Comparison of ENCODE assay signal across 8 mouse cellular contexts in genomic region chr8:122343341-122343740, GRCm38 (mm10). TPM values are rescaled to one million over a fixed set of nuclear protein-coding genes. Genes with fewer than 3 reads are reported as not detected.
DNase-seq lines count a peak whose midpoint lies in the region; ATAC-seq and TF ChIP-seq lines count a peak whose summit lies in the region.

No protein-coding gene starts in this region.

- H3K79me2 ChIP-seq in CH12.LX (replicated peaks; ENCODE audit: control insufficient read depth, extremely low read depth, insufficient read depth, poor library complexity, severe bottlenecking) = no peaks in the 10 kb centered on the region

- TF ChIP-seq RAD21 in CH12.LX (IDR thresholded peaks at IDR 0.05; ENCODE audit: low read depth, low read length) = no peak

- no peak overlapping the region for H3K9ac ChIP-seq in CH12.LX (ENCODE audit: insufficient read depth, low read depth)
- 0 out of 2 replicates have a peak overlapping the region, but pooled peaks have one; percentile 14 for H3K9ac ChIP-seq in forebrain, embryonic 15.5 days (replicated peaks)
- peak overlapping the region; percentile 26; the same call in 1 of the 2 replicates for H3K9ac ChIP-seq in liver, postnatal 0 days (replicated peaks)

- H3K27ac ChIP-seq in CH12.LX (ENCODE audit: insufficient read depth, low read depth) = no peak overlapping the region
- H3K27ac ChIP-seq in forebrain, embryonic 15.5 days (replicated peaks) = no peak overlapping the region
- no peak overlapping the region for H3K27ac ChIP-seq in liver, postnatal 0 days (ENCODE audit: low read depth)

- in situ Hi-C loops in CH12.LX (cut with MboI; ENCODE audit: low pct_ligation_motif_present, low pct_unique_long_range_greater_than_20kb, low sequenced_read_pairs) = no loop called here

- peak overlapping the region; percentile 55 for H3K4me3 ChIP-seq in erythroblast, embryonic 14.5 days (replicated peaks)
- H3K4me3 ChIP-seq in CH12.LX (replicated peaks in 1 of 3; ENCODE audit: low read depth in 2 of 3, low read length in 2 of 3, poor library complexity in 1 of 3) = peak overlapping the region in 1 of 3 experiments; percentile 14
- peak overlapping the region; percentile 12 for H3K4me3 ChIP-seq in forebrain, embryonic 15.5 days
- peak overlapping the region; percentile 1; the same call in 1 of the 2 replicates for H3K4me3 ChIP-seq in liver, postnatal 0 days (ENCODE audit: low read depth, low read length)

- H3K9me3 ChIP-seq in erythroblast, embryonic 14.5 days (ENCODE audit: control insufficient read depth, low read length) = peaks cover 16% of the 10 kb centered on the region
- peaks cover 2% of the 10 kb centered on the region for H3K9me3 ChIP-seq in CH12.LX (replicated peaks; ENCODE audit: low read length)
- no peaks in the 10 kb centered on the region for H3K9me3 ChIP-seq in forebrain, embryonic 15.5 days
- H3K9me3 ChIP-seq in liver, postnatal 0 days (ENCODE audit: low read length) = no peaks in the 10 kb centered on the region

- peak overlapping the region; percentile 26; the same call in 1 of the 2 replicates for H3K4me2 ChIP-seq in CH12.LX (ENCODE audit: insufficient read depth, low read depth, poor library complexity, severe bottlenecking)
- peak overlapping the region; percentile 25 for H3K4me2 ChIP-seq in forebrain, embryonic 15.5 days (replicated peaks)
- peak overlapping the region; percentile 52 for H3K4me2 ChIP-seq in liver, postnatal 0 days (ENCODE audit: low read depth, low read length)

- dilution Hi-C loops in CH12.LX (cut with MboI; ENCODE audit: extremely low pct_ligation_motif_present, extremely low pct_unique_long_range_greater_than_20kb, low sequenced_read_pairs) = no loop called here

- no peak for ATAC-seq in erythroblast, adult 5-6 weeks (replicated peaks; ENCODE audit: low FRiP score, poor library complexity, severe bottlenecking)
- no peak for ATAC-seq in forebrain, embryonic 15.5 days (replicated peaks)
- ATAC-seq in liver, postnatal 0 days = no peak

- TF ChIP-seq EP300 in CH12.LX (IDR thresholded peaks at IDR 0.05; ENCODE audit: low read length) = no peak
- no peak for TF ChIP-seq EP300 in liver, postnatal 0 days (IDR thresholded peaks at IDR 0.05; ENCODE audit: low read depth)

- H3K27me3 ChIP-seq in erythroblast, embryonic 14.5 days (ENCODE audit: control insufficient read depth) = peaks cover 21% of the 10 kb centered on the region
- H3K27me3 ChIP-seq in CH12.LX (replicated peaks) = peaks cover 2% of the 10 kb centered on the region
- H3K27me3 ChIP-seq in forebrain, embryonic 15.5 days = peaks cover 42% of the 10 kb centered on the region
- H3K27me3 ChIP-seq in liver, postnatal 0 days (ENCODE audit: insufficient read depth, low read length) = peaks cover 5% of the 10 kb centered on the region

- no peak for DNase-seq in CH12.LX (ENCODE audit: extremely low read depth)
- no peak for DNase-seq in liver, postnatal 0 days
- DNase-seq in adrenal gland, postnatal 10 days = no peak
- DNase-seq in adrenal gland, adult 2 months = no peak
- no peak for DNase-seq in embryo, embryonic 11 days

- H3K4me1 ChIP-seq in erythroblast, embryonic 14.5 days (ENCODE audit: control insufficient read depth) = peaks cover 92% of the 10 kb centered on the region
- peaks cover 8 to 29% of the 10 kb centered on the region in 2 experiments for H3K4me1 ChIP-seq in CH12.LX (ENCODE audit: control insufficient read depth in 1 of 2, insufficient read depth in 2 of 2)
- H3K4me1 ChIP-seq in forebrain, embryonic 15.5 days = peaks cover 25% of the 10 kb centered on the region
- H3K4me1 ChIP-seq in liver, postnatal 0 days (ENCODE audit: insufficient read depth) = peaks cover 33% of the 10 kb centered on the region

- 3% methylated on average over 11 of the region's 11 CpGs for WGBS in forebrain, embryonic 15.5 days
- 6% methylated on average over 11 of the region's 11 CpGs for WGBS in liver, postnatal 0 days (ENCODE audit: insufficient replicate concordance)

- TF ChIP-seq CTCF in CH12.LX (conservative IDR thresholded peaks at IDR 0.05 in 1 of 2, IDR thresholded peaks at IDR 0.05 in 1 of 2; ENCODE audit: low read depth in 2 of 2, low read length in 2 of 2) = no peak
- TF ChIP-seq CTCF in liver, postnatal 0 days (IDR thresholded peaks at IDR 0.05; ENCODE audit: low read depth) = no peak

- H3K36me3 ChIP-seq in erythroblast, embryonic 14.5 days (ENCODE audit: control insufficient read depth) = peaks cover 25% of the 10 kb centered on the region
- peaks cover 2 to 13% of the 10 kb centered on the region in 2 experiments for H3K36me3 ChIP-seq in CH12.LX (replicated peaks in 1 of 2; ENCODE audit: control insufficient read depth in 1 of 2, insufficient read depth in 1 of 2, low read length in 1 of 2)
- no peaks in the 10 kb centered on the region for H3K36me3 ChIP-seq in forebrain, embryonic 15.5 days
- H3K36me3 ChIP-seq in liver, postnatal 0 days (replicated peaks; ENCODE audit: insufficient read depth, low read length) = no peaks in the 10 kb centered on the region; the same call in 1 of the 2 replicates

- no peak for TF ChIP-seq POLR2A in CH12.LX (IDR thresholded peaks at IDR 0.05; ENCODE audit: low read depth, low read length)

TF ChIP-seq in CH12.LX, 34 proteins besides CTCF, POLR2A, EP300 and RAD21:
- no peak for TF ChIP-seq E2F4 (IDR thresholded peaks at IDR 0.05; ENCODE audit: insufficient replicate concordance, low read depth, low read length)
- TF ChIP-seq USF2 (conservative IDR thresholded peaks at IDR 0.05; ENCODE audit: low read depth, low read length) = no peak

RNA-seq across cellular contexts. Expression of gene Trhr2, which starts 17.2 kb away (rescaled TPM):
- not detected in 2 replicates for polyA plus RNA-seq in erythroblast, embryonic 14.5 days (2012)
- total RNA-seq in erythroblast, adult 5-6 weeks (2015; ENCODE audit: low replicate concordance) = not detected in 2 replicates
- total RNA-seq in erythroblast, adult 5-6 weeks (2017; ENCODE audit: low replicate concordance) = not detected in 2 replicates
- 0.25 and 0.46 TPM in 2 replicates for total RNA-seq in CH12.LX (2012; rRNA removed)
- not detected in 2 replicates for total RNA-seq in CH12.LX (2014; rRNA removed)
- polyA plus RNA-seq in CH12.LX (2012; ENCODE audit: insufficient read length, low read depth) = 0.42 and 0.51 TPM in 2 replicates
- polyA plus RNA-seq in forebrain, embryonic 15.5 days (2015; fragmentation: Nextera tagmentation; extraction: Ambion mirVana) = not detected in 2 replicates
- polyA plus RNA-seq in liver, postnatal 0 days (2015; fragmentation: Nextera tagmentation; extraction: Ambion mirVana) = not detected in 2 replicates
- not detected for total RNA-seq in adrenal gland, postnatal 10 days (2021)
- total RNA-seq in adrenal gland, adult 2 months (2021) = not detected
- polyA plus RNA-seq in adrenal gland, adult 2 months (2012; rRNA removed) = not detected in 2 replicates

RNA-seq across cellular contexts. Expression of gene Zc3h18, which starts 33.1 kb away (rescaled TPM):
- polyA plus RNA-seq in erythroblast, embryonic 14.5 days (2012) = 10.0 and 10.5 TPM in 2 replicates
- 10.8 and 14.2 TPM in 2 replicates for total RNA-seq in erythroblast, adult 5-6 weeks (2015; ENCODE audit: low replicate concordance)
- total RNA-seq in erythroblast, adult 5-6 weeks (2017; ENCODE audit: low replicate concordance) = 22.2 and 31.5 TPM in 2 replicates
- total RNA-seq in CH12.LX (2012; rRNA removed) (58.5 and 66.0 TPM in 2 replicates), CH12.LX (2014; rRNA removed) (34.6 and 36.3 TPM in 2 replicates)
- 81.6 and 83.0 TPM in 2 replicates for polyA plus RNA-seq in CH12.LX (2012; ENCODE audit: insufficient read length, low read depth)
- polyA plus RNA-seq in forebrain, embryonic 15.5 days (2015; fragmentation: Nextera tagmentation; extraction: Ambion mirVana) = 48.4 and 50.1 TPM in 2 replicates
- 12.8 and 15.6 TPM in 2 replicates for polyA plus RNA-seq in liver, postnatal 0 days (2015; fragmentation: Nextera tagmentation; extraction: Ambion mirVana)
- 10 to 100 TPM; 36.2 to 37.7 TPM for total RNA-seq in adrenal gland, postnatal 10 days (2021)
- 10 to 100 TPM; 36.9 to 44.8 TPM for total RNA-seq in adrenal gland, adult 2 months (2021)
- polyA plus RNA-seq in adrenal gland, adult 2 months (2012; rRNA removed) = 34.3 and 38.2 TPM in 2 replicates
